Mouse (Mus musculus) megakaryocyte, adult 5-6 weeks (primary cell): ENCODE results near the gene Chaf1a. TPM values are rescaled to one million over a fixed set of nuclear protein-coding genes. Genes with fewer than 3 reads are reported as not detected.

Experiments used
- ATAC-seq: 2 replicates; pipeline ENCODE4 v1.8.0; 2016; ENCODE audit warnings: mild to moderate bottlenecking, inconsistent platforms; ENCODE audit not compliant: poor library complexity, severe bottlenecking
- total RNA-seq, 2 experiments: library from RNA; stranded (forward) in 1 of 2; stranded (reverse) in 1 of 2; fragments of 153-499, 151-499 nt in 1 of 2; fragments of 221-1000, 200-1000 nt in 1 of 2; gene quantifications; 2 replicates each; pipeline versions ENCODE4 v1.2.3 to v1.2.4; 2015 to 2017

The Chaf1a gene
- total RNA-seq, 2 experiments from 2014 or later, result 8.1 to 18.3 TPM

DNA sequence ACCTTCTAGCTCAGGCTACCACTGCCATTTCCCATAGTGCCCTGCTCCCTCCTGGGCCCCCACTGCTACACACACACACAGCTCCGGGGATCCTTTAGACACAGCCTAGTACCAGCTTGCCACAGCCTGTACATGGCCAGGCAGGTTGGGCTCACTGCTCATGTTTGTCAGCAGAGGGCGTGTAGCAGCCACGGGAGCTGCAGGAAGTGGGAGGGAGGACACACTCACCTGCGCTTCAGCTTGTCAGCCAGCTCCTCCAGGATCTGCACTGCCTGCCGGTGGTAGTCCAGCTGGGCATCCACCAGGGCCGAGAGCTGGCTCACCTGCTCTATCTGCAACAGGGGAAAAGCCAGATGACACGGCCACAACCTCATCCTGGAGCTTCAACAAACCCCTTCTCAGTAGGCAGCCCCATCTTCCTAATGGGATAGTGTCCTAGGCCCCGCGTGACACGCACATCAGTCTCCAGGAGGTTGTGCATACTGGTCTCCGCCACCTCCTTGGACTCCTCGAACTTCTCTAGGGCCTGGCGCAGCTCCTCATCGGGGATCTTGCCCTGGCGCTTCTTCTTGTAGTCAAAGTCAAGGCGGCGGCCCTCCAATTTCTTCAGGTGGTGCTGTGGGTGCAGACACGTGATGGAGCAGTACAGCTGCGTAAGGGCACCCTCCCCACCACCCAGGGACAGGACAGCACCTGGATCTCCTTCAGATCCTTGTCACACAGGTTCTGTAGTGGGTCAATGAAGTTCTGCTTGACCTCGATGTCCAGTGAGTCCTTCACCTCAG is 21.7 kb upstream of the Chaf1a start:
- peak; percentile 39; the same call in 1 of the 2 replicates for ATAC-seq

DNA sequence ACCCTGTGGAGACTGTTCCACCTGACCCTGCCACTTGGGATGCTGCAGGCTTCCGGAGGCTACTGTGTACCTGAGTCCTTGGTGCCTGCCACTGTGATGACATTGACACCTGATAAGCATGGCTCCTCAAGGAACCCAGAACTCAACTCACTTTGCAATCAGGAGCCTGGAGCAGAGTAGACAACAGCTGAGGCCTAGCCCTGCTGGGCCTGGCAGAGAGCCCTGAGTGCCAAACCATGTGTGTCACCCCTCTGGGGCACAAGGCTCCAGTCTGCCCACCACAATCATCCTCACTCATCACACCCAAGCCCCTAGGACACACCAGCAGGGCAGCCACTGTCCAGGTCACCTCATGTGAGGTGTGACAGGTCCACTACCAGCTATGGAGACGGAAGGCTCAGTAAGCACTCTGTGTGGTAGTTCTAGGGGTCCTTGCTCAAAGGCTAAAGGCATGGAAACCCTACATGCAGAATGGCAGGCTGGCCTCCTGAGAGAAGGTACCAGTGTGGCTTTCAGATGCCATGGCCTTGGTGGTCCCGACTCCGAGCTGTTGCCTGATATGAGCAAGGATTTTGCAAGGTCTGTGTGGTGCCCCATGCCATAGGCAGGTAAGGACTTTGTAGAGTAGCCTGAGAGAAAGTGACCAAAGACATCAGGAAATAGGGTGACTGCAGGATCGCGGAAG is 19.7 kb upstream of the Chaf1a start:
- ATAC-seq, result no peak

DNA sequence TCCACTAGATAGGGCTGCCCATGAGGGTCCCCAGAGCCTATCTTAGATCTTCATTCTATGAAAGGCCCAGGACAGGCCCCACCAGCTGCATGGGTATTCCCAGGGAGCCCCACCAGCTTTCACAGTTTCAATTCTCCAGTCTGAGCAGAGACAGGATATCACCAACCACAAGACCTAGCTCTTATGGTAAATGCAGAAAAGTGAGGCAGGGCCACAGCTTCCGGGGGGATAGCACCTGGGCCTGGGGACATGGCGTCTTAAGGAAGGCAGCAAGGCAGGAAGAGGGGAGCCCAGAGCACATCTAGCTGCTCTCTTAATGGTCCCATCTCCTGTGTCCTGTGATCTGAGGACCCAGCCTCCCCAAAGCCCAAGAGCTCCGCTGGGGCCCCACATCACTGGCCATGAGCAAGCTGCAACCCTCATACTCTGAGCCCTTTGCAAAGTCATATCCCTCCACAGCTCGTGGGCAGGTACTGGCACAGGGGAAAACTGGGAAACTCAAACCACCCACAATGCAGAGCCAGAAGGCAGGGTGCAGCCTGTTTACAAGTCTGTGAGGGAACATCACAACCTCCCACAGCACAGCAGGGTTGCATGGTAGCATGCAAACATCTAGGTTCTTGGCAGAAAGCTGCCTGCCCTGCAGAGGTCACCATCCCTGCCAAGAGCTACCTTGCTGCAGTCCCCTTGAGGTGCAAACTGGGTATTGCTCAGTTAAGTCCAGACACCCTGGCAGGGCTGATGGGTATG is 18.9 kb upstream of the Chaf1a start:
- peak; percentile 25 for ATAC-seq

DNA sequence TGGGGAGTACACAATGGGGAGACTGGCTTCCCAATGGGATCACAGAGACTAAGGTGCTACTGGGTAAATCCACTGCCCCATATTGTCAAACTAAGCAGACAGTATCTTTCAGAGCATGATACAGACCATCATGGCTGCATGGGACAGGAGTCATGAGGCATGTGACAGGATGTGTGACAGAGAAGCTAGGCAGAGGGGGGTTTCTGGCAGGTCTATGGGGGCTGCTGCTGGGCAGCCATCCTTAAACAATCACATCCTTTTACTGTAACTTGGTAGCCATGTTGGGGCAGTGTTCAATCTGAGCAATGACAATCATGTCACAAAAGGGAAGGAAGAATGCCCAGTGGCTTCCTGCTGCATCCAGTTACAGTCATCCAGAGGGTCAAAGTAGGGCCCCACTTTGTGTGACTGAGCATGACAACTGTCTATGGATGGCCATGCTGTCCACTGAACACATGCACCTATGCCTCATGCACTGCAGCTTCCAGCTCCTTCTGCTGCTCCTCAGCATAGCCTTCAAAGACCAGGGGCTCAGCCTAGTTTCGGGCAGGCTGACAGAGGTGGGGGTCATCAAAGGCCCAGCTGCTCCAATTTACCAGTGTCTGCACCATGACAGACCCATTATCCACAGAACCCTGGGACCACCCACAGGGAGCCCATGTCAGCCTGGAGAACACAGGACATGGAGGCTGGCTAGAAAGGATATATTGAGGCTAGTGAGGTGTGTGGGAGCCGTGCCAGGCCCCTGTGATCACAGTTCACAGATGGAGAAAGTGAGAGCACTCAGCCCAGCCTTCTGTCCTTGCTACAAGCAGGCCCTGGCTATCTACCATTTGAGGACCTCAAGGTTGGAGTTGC is 17.9 kb upstream of the Chaf1a start:
- ATAC-seq, result no peak

DNA sequence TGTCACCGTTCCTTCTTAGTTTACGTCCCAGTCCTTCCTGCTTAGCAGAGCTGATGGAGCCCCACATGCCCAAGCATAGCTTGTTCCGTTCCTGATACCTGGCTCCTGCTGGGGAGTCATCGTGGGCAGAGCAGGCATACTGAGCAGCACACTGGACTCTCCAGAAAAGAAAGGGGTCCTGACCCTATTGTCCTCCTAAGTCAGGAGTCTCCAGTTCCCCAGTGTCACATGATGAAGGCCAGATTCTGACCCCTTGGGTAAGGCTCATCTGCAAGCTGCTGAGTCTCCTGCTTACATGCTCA is 17.3 kb upstream of the Chaf1a start:
- ATAC-seq, result no peak

DNA sequence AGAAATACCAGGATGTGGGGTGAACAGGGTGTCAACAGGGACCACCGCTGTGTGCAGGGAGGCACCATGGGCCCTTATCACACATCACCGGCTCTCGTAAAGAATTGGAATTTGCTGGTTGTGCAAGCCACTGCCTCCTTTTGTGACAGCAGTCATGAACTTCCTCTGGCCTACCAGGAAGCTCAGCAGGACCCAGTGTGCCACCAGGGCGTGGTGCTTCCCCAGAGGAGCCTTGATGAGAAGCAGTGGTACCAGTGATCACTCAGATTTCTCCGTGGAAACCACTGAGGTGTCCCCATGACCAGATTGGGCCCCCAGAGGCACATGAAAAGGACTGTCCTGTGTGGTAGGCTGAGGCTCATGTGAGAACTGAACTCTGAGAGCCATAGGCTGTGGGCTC is 16.9 kb upstream of the Chaf1a start:
- ATAC-seq, result peak; percentile 87

DNA sequence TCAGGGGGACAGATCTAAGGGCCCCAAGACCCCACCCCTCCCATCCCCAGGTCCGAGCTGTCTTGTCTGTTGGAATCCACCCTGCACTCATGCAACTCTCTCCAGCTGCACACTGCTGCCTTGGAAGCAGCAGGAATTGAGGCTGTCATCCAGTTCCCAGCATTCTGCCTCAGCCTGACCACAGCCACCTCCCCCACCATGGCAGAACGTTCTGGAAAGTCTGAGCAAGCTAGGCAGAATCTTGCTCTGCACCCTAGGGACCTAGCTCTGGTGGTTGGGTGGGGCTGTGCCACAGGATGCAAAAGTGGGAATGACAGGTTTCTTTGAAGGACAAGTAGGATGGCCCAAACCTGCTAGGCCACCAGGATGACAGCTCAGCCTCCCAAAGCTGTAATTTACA is 15.8 kb upstream of the Chaf1a start:
- ATAC-seq, result no peak

DNA sequence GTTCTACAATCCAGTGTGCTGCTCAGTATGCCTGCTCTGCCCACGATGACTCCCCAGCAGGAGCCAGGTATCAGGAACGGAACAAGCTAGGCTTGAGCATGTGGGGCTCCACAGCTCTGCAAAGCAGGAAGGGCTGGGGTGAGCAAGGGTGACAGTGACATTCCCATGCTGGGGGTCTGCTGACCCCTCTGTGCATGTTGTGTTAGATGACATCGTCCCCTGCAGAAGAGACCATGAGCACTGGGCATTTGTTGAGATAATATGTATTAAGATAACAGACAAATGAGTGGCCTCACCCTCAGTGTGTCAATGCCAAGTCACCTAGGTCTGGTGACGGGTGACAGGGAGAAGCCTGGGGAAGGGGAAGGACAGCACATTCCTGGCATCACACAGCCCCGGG is 15.3 kb upstream of the Chaf1a start:
- no peak for ATAC-seq

DNA sequence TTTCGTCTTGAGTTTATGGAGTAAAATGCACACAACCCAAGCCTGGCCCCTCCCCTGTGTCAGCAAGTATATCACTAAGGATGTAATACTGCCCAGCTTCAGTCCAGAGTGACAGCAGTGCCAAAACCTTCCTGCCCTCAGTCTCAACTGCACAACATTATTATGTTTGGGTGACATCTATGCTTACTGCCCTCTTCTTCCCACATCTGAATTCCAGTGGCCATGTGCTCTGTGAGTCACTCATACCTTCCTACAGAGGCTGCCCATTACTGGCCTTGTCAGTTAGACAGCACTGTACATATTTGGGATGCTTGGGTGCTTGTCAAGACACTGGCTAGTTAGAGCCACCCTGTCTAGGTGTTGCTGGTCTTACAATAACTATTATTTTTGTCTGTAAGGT is 13.9 kb upstream of the Chaf1a start:
- ATAC-seq, result no peak

DNA sequence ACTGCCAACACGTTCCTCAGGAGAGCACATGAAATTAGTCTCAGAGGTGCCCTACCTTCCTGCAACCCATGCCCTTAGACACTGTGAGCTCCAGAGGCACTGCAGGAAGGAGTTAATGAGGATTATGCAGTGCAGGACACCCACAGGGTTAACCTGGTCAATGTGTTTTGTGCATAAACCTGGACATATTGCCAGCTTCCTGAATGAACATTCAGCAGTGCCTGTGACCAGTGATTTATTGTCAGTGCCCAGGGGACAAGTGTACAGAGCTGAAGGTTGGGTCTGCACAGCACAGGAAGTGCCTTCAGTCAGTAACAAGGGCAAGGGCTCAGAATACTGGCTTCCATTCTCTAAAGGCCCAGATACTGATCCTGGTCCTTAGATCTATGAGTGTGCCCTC is 13.4 kb upstream of the Chaf1a start:
- no peak for ATAC-seq

DNA sequence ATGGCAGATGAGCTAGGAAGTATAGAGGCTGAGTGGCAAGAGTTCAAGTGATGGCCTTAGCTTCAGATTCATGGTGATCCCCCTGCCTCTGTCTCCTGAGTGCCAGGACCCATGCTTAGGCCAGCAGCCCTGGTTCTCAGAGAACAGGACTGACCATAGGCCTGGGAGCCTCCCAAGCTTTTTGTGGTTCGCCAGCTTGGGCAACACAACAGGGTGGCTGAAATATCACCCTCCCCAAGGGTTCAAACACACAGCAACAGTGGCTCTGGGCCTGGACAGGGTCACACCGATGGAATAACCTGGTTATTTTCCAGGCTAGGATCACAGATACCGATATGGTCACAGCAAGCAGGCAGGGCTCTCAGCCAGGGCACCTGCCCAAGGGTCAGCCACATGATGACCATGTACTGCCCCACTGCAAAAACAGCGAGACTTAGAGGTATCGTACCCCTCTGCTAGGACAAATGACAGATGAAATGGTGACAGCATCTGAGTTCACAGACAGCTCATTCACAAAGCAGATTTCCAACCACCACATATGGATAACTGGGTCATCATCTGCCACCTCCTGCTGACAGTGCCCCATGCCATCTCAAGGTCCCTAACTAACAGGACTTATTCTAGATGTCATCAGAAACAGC is 12.3 kb upstream of the Chaf1a start:
- no peak for ATAC-seq

DNA sequence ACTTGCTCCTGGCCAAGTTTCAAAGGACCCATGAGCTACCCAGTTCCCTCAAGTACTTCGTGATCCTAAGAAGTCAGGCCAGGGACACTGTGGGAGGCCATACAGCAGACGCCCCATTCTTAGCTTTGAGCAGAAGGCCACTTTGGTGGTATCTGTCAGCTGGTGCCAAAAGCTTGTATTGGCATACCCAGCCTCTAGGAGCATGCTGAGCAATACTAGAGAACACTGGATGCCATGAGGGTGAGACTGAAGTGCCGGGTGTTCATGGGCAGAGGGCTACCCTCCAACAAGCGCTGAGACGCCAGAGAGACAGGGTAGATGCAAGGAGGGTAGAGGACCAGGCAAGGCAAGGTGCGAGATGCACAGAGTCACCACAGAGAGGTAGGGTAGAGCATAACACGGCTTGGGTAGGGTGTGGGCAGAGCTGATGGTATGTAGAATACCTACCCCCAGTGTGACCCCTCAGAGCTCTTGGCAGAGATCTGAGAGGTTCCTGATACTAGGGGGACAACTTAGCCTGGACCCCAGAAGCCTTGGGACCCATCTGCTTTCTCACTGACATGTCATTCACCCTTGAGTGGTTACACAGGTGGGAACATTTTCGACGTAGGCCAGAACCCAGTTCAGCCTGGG is 9.9 kb upstream of the Chaf1a start:
- ATAC-seq, result no peak

DNA sequence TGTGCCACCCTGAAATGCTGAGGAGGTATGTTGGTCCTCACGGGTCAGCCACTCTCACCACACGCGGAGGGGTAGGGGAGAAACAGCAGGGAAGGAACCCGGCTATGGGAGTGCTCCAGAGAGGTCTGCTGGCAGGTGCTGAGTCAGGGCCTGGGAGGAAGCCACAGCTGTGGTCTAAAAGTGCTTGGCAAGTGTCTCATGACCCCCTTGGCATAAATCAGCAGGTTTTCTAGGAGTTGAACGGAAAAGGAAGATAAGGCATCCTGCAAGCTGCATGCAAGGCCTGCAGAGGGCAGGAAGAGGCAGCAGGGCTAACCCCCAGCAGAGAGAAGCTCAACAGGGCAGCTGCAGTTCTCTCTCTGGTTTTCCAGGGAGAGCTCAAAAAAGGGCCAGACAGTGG is 9.3 kb upstream of the Chaf1a start:
- peak; percentile 68 for ATAC-seq

DNA sequence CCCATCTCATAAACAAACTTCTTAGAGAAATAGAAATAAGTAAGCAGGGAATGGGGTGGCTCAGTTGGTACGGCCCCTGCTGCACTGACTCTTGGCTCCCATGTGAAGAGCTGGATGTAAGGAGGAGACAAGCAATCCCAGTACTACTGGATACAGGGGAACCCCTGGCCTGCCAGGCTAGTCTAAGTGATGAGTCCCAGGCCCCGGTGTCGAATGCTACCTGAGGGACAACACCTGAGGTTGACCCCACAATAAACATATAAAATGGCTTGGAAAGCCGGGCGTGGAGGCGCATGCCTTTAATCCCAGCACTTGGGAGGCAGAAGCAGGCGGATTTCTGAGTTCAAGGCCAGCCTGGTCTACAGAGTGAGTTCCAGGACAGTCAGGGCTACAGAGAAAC is 8.8 kb upstream of the Chaf1a start:
- no peak for ATAC-seq

DNA sequence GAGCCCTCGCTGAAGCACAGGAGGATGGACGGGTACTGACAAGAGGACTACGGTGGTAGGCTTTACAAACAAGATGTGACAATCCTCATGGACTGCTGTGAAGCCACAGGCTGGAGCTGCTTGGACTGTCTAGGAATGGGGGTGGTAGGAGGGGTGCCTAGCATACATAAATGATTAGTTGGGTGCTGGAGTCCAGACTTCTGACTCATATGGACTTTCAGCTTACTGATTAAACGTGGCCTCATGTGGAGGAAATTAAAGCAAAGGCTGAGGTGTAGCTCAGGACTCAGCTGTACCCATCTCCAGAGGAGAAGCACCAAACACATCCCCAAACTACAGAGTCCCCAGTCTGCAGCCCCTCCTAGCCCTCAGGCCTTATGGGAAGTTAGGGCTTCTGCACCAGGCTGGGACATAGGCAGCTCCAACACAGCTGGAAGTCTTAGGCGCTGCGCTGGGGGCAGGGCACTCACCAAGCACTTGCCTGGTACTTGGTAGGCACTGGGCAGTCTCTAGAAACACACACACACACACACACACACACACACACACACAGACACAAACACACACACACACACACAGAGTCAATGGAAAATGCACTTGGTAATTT is 8.0 kb upstream of the Chaf1a start:
- ATAC-seq, result no peak

DNA sequence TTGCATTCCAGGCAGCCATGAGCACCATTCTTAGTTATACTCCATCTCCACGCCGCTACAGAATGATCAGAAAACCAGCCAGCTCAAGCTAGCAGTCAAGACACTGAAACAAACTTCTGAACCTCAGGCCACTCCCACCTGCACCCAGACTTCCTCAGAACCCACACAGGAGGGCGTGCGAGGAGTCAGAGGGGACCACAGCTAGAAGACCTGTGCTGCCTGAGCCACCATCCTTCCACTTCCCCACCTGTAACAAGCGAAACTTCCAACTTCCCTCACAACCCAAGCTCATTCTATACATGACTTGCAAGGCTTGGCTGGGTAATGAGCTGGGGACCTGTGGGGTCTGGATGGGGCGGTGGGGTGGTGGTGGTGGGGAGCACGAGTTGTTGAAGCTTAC is 7.4 kb upstream of the Chaf1a start:
- peak; percentile 26 for ATAC-seq

DNA sequence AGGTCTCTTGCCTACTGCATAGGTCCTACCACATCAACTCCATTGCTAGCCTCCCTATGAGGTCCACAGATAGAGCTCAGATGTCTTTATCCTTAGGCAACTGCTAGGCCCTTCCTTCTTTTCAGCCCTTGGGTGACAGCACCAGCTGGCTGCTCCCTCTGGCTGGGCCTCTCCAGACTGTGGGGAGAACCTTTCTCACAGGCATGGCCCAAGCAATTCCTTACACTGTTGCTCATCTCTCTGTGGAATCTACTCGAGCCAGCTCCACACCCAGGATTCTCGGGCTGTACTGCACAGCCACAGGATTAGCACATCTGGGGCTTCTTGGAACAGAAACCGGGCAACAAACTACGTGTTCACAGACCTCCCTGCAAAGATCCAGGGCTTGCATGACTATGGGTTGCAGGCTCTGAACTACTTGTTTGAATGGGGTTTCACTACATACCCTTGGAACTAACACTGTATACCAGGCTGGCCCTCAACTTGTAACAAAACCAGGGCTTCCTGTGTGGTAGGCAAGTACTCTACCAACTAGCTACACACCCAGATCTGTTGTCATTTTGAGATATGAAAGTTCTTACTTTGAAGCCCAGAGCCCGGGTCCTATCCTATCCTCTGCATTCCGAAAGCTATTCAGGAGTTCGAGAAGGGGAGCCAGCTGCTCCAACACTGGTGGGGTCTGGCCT is 6.1 kb upstream of the Chaf1a start:
- no peak for ATAC-seq

DNA sequence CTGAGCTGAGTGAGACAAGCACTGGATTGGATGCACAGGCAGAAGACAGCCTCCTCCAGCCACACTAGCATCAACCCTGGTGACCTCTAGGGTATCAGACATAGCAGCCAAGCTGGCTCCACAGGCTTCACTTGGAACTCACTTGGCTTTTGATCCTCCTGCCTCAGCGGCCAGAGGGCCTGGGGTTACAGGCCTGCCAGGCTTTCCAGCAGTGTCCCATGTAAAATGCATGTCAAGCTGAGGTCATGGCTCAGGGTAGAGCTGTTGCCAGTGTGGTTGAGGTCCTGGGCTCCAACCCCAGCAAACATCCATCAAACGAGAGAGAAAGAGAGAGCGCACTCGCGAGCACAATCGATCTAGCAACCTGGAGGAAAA is 5.5 kb upstream of the Chaf1a start:
- ATAC-seq, result no peak

DNA sequence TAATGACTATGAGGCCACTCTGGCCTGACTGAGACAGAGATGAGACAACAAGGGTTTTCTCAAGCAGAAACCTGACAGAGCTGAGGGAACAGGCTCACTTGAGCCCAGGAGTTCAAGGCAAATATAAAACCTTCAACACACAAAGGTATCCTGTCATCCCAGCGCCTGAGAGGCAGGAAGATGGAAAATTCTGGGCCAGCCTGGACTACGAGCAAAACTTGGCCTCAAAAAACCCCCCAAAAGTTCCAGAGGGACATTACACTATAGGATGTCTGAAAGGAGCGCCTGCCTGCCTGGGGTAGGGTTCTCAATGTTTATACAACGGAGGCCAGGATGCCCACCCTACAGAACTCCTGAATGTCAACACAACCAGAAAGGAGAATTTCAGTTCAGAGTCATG is 5.0 kb upstream of the Chaf1a start:
- ATAC-seq, result no peak
